Mouse (Mus musculus): Measurements from ENCODE around the gene Hebp1. TPM values are rescaled to one million over a fixed set of nuclear protein-coding genes. Genes with fewer than 3 reads are reported as not detected.

The Hebp1 gene
- polyA plus RNA-seq, 1 experiment from 2014 or later = 62.8 TPM

GRCm38 (mm10) chr6:135141451-135142147 lies 56.2 kb downstream of the Hebp1 start:
- 59% methylated on average over 16 of the region's 16 CpGs for WGBS
- no peaks in the 10 kb centered on the region for H3K4me1 ChIP-seq (replicated peaks; ENCODE audit: control insufficient read depth, insufficient read depth, low read length)
- no peaks in the 10 kb centered on the region for H3K9me3 ChIP-seq (ENCODE audit: control insufficient read depth)
- no peaks in the 10 kb centered on the region for H3K27me3 ChIP-seq (replicated peaks; ENCODE audit: control insufficient read depth, insufficient read depth, low read length)
- no peak for ATAC-seq
- no peak overlapping the region for H3K27ac ChIP-seq (ENCODE audit: low read depth, low read length)
- H3K4me2 ChIP-seq (replicated peaks; ENCODE audit: low read depth) = no peak overlapping the region
- H3K4me3 ChIP-seq (ENCODE audit: low read depth, low read length) = no peak overlapping the region
- H3K36me3 ChIP-seq (ENCODE audit: control insufficient read depth, insufficient read depth) = peaks cover 7% of the 10 kb centered on the region
- TF ChIP-seq CTCF (IDR thresholded peaks at IDR 0.05; ENCODE audit: low read depth) = no peak
- no peak overlapping the region for H3K9ac ChIP-seq (ENCODE audit: low read depth, low read length)

GRCm38 (mm10) chr6:135138746-135139145 lies 59.1 kb downstream of the Hebp1 start:
- no peak overlapping the region for H3K4me2 ChIP-seq (replicated peaks; ENCODE audit: low read depth)
- no peak overlapping the region for H3K9ac ChIP-seq (ENCODE audit: low read depth, low read length)
- no peak for ATAC-seq
- H3K4me3 ChIP-seq (ENCODE audit: low read depth, low read length) = no peak overlapping the region
- H3K27me3 ChIP-seq (replicated peaks; ENCODE audit: control insufficient read depth, insufficient read depth, low read length) = no peaks in the 10 kb centered on the region
- no peaks in the 10 kb centered on the region for H3K4me1 ChIP-seq (replicated peaks; ENCODE audit: control insufficient read depth, insufficient read depth, low read length)
- no peak for TF ChIP-seq CTCF (IDR thresholded peaks at IDR 0.05; ENCODE audit: low read depth)
- no peak overlapping the region for H3K27ac ChIP-seq (ENCODE audit: low read depth, low read length)
- no peaks in the 10 kb centered on the region for H3K9me3 ChIP-seq (ENCODE audit: control insufficient read depth)
- peaks cover 5% of the 10 kb centered on the region; the same call in 1 of the 2 replicates for H3K36me3 ChIP-seq (ENCODE audit: control insufficient read depth, insufficient read depth)
- 73% methylated on average over 14 of the region's 14 CpGs for WGBS

GRCm38 (mm10) chr6:135138207-135138606 lies 59.6 kb downstream of the Hebp1 start:
- WGBS = 72% methylated on average over 7 of the region's 7 CpGs
- Histone ChIP-seq H3K4me1 (replicated peaks; ENCODE audit: control insufficient read depth, insufficient read depth, low read length) (no peaks in the 10 kb centered on the region), H3K4me3 (ENCODE audit: low read depth, low read length) (no peak overlapping the region), H3K27me3 (replicated peaks; ENCODE audit: control insufficient read depth, insufficient read depth, low read length) (no peaks in the 10 kb centered on the region), H3K9ac (ENCODE audit: low read depth, low read length) (no peak overlapping the region), H3K9me3 (ENCODE audit: control insufficient read depth) (no peaks in the 10 kb centered on the region), H3K27ac (ENCODE audit: low read depth, low read length) (no peak overlapping the region), H3K36me3 (ENCODE audit: control insufficient read depth, insufficient read depth) (peaks cover 5% of the 10 kb centered on the region; the same call in 1 of the 2 replicates), H3K4me2 (replicated peaks; ENCODE audit: low read depth) (no peak overlapping the region)
- ATAC-seq = no peak
- no peak for TF ChIP-seq CTCF (IDR thresholded peaks at IDR 0.05; ENCODE audit: low read depth)

GRCm38 (mm10) chr6:135137736-135138135 lies 60.1 kb downstream of the Hebp1 start:
- no peak overlapping the region for H3K4me3 ChIP-seq (ENCODE audit: low read depth, low read length)
- no peaks in the 10 kb centered on the region for H3K27me3 ChIP-seq (replicated peaks; ENCODE audit: control insufficient read depth, insufficient read depth, low read length)
- no peak overlapping the region for H3K27ac ChIP-seq (ENCODE audit: low read depth, low read length)
- no peak for ATAC-seq
- H3K9ac ChIP-seq (ENCODE audit: low read depth, low read length) = no peak overlapping the region
- no peaks in the 10 kb centered on the region for H3K9me3 ChIP-seq (ENCODE audit: control insufficient read depth)
- no peaks in the 10 kb centered on the region for H3K4me1 ChIP-seq (replicated peaks; ENCODE audit: control insufficient read depth, insufficient read depth, low read length)
- no peak overlapping the region for H3K4me2 ChIP-seq (replicated peaks; ENCODE audit: low read depth)
- H3K36me3 ChIP-seq (ENCODE audit: control insufficient read depth, insufficient read depth) = peaks cover 5% of the 10 kb centered on the region; the same call in 1 of the 2 replicates
- TF ChIP-seq CTCF (IDR thresholded peaks at IDR 0.05; ENCODE audit: low read depth) = no peak
- 73% methylated on average over 9 of the region's 9 CpGs for WGBS

- Histone ChIP-seq H3K9ac (ENCODE audit: low read depth, low read length) (no peak overlapping the region), H3K27me3 (replicated peaks; ENCODE audit: control insufficient read depth, insufficient read depth, low read length) (no peaks in the 10 kb centered on the region), H3K4me1 (replicated peaks; ENCODE audit: control insufficient read depth, insufficient read depth, low read length) (no peaks in the 10 kb centered on the region), H3K9me3 (ENCODE audit: control insufficient read depth) (no peaks in the 10 kb centered on the region), H3K4me2 (replicated peaks; ENCODE audit: low read depth) (no peak overlapping the region), H3K36me3 (ENCODE audit: control insufficient read depth, insufficient read depth) (peaks cover 5% of the 10 kb centered on the region; the same call in 1 of the 2 replicates), H3K4me3 (ENCODE audit: low read depth, low read length) (no peak overlapping the region), H3K27ac (ENCODE audit: low read depth, low read length) (no peak overlapping the region)
- WGBS = 50% methylated on average over 11 of the region's 11 CpGs
- TF ChIP-seq CTCF (IDR thresholded peaks at IDR 0.05; ENCODE audit: low read depth) = no peak
- ATAC-seq = no peak
These were observed 61.2 kb downstream of the Hebp1 start for GRCm38 (mm10) chr6:135136439-135137161.

GRCm38 (mm10) chr6:135135735-135136134 lies 62.1 kb downstream of the Hebp1 start:
- no peak overlapping the region for H3K9ac ChIP-seq (ENCODE audit: low read depth, low read length)
- H3K27ac ChIP-seq (ENCODE audit: low read depth, low read length) = no peak overlapping the region
- H3K36me3 ChIP-seq (ENCODE audit: control insufficient read depth, insufficient read depth) = peaks cover 5% of the 10 kb centered on the region; the same call in 1 of the 2 replicates
- WGBS = 70% methylated on average over 4 of the region's 4 CpGs
- H3K9me3 ChIP-seq (ENCODE audit: control insufficient read depth) = no peaks in the 10 kb centered on the region
- H3K4me2 ChIP-seq (replicated peaks; ENCODE audit: low read depth) = no peak overlapping the region
- H3K4me3 ChIP-seq (ENCODE audit: low read depth, low read length) = no peak overlapping the region
- H3K4me1 ChIP-seq (replicated peaks; ENCODE audit: control insufficient read depth, insufficient read depth, low read length) = no peaks in the 10 kb centered on the region
- no peak for ATAC-seq
- H3K27me3 ChIP-seq (replicated peaks; ENCODE audit: control insufficient read depth, insufficient read depth, low read length) = no peaks in the 10 kb centered on the region
- no peak for TF ChIP-seq CTCF (IDR thresholded peaks at IDR 0.05; ENCODE audit: low read depth)

Measured in intestine, postnatal 0 days (tissue).